Mouse (Mus musculus): Measurements from ENCODE around the gene Alk. TPM values are rescaled to one million over a fixed set of nuclear protein-coding genes. Genes with fewer than 3 reads are reported as not detected.

The Alk gene
- polyA plus RNA-seq, 1 experiment from 2014 or later, result 0.61 TPM

GRCm38 (mm10) chr17:71997680-71998079 lies 606.7 kb downstream of the Alk start:
- H3K9ac ChIP-seq (ENCODE audit: low read length), result no peak overlapping the region
- H3K4me1 ChIP-seq (replicated peaks; ENCODE audit: control insufficient read depth, insufficient read depth), result no peaks in the 10 kb centered on the region
- no peaks in the 10 kb centered on the region for H3K9me3 ChIP-seq (ENCODE audit: control insufficient read depth, low read length)
- DNase-seq (ENCODE audit: low spot score) (no peak), ATAC-seq (ENCODE audit: low FRiP score, low TSS enrichment) (no peak)
- WGBS, result 41% methylated on average over 3 of the region's 3 CpGs
- no peaks in the 10 kb centered on the region for H3K36me3 ChIP-seq (ENCODE audit: control insufficient read depth, insufficient read depth, low read length)
- TF ChIP-seq EP300 (optimal IDR thresholded peaks at IDR 0.05) (no peak), CTCF (IDR thresholded peaks at IDR 0.05; ENCODE audit: low read depth) (no peak)
- H3K27ac ChIP-seq (replicated peaks), result no peak overlapping the region
- H3K27me3 ChIP-seq (ENCODE audit: control insufficient read depth, insufficient read depth, low read length), result no peaks in the 10 kb centered on the region
- no peak overlapping the region for H3K4me2 ChIP-seq (replicated peaks; ENCODE audit: low read depth)
- H3K4me3 ChIP-seq (ENCODE audit: low read depth, low read length), result no peak overlapping the region

GRCm38 (mm10) chr17:71995539-71995938 lies 608.9 kb downstream of the Alk start:
- no peak for DNase-seq (ENCODE audit: low spot score)
- WGBS, result 74% methylated on average over 3 of the region's 3 CpGs
- Histone ChIP-seq H3K4me3 (ENCODE audit: low read depth, low read length) (no peak overlapping the region), H3K9me3 (ENCODE audit: control insufficient read depth, low read length) (no peaks in the 10 kb centered on the region), H3K36me3 (ENCODE audit: control insufficient read depth, insufficient read depth, low read length) (no peaks in the 10 kb centered on the region), H3K4me2 (replicated peaks; ENCODE audit: low read depth) (no peak overlapping the region), H3K4me1 (replicated peaks; ENCODE audit: control insufficient read depth, insufficient read depth) (no peaks in the 10 kb centered on the region), H3K27ac (replicated peaks) (no peak overlapping the region), H3K9ac (ENCODE audit: low read length) (no peak overlapping the region), H3K27me3 (ENCODE audit: control insufficient read depth, insufficient read depth, low read length) (no peaks in the 10 kb centered on the region)
- no peak for ATAC-seq (ENCODE audit: low FRiP score, low TSS enrichment)
- no peak for TF ChIP-seq EP300 (optimal IDR thresholded peaks at IDR 0.05)
- no peak for TF ChIP-seq CTCF (IDR thresholded peaks at IDR 0.05; ENCODE audit: low read depth)

GRCm38 (mm10) chr17:71994144-71994543 lies 610.3 kb downstream of the Alk start:
- no peak overlapping the region for H3K4me3 ChIP-seq (ENCODE audit: low read depth, low read length)
- H3K4me2 ChIP-seq (replicated peaks; ENCODE audit: low read depth), result no peak overlapping the region
- TF ChIP-seq CTCF (IDR thresholded peaks at IDR 0.05; ENCODE audit: low read depth) (no peak), EP300 (optimal IDR thresholded peaks at IDR 0.05) (no peak)
- no peak for ATAC-seq (ENCODE audit: low FRiP score, low TSS enrichment)
- no peaks in the 10 kb centered on the region for H3K4me1 ChIP-seq (replicated peaks; ENCODE audit: control insufficient read depth, insufficient read depth)
- no peak for DNase-seq (ENCODE audit: low spot score)
- no peaks in the 10 kb centered on the region for H3K9me3 ChIP-seq (ENCODE audit: control insufficient read depth, low read length)
- H3K9ac ChIP-seq (ENCODE audit: low read length), result no peak overlapping the region
- H3K36me3 ChIP-seq (ENCODE audit: control insufficient read depth, insufficient read depth, low read length), result no peaks in the 10 kb centered on the region
- WGBS, result 79% methylated on average over 1 of the region's 1 CpGs
- no peak overlapping the region for H3K27ac ChIP-seq (replicated peaks)
- H3K27me3 ChIP-seq (ENCODE audit: control insufficient read depth, insufficient read depth, low read length), result no peaks in the 10 kb centered on the region

- Histone ChIP-seq H3K27me3 (ENCODE audit: control insufficient read depth, insufficient read depth, low read length) (no peaks in the 10 kb centered on the region), H3K36me3 (ENCODE audit: control insufficient read depth, insufficient read depth, low read length) (no peaks in the 10 kb centered on the region), H3K4me2 (replicated peaks; ENCODE audit: low read depth) (no peak overlapping the region), H3K9me3 (ENCODE audit: control insufficient read depth, low read length) (no peaks in the 10 kb centered on the region), H3K4me3 (ENCODE audit: low read depth, low read length) (no peak overlapping the region), H3K27ac (replicated peaks) (no peak overlapping the region), H3K4me1 (replicated peaks; ENCODE audit: control insufficient read depth, insufficient read depth) (no peaks in the 10 kb centered on the region), H3K9ac (ENCODE audit: low read length) (no peak overlapping the region)
- TF ChIP-seq CTCF (IDR thresholded peaks at IDR 0.05; ENCODE audit: low read depth) (no peak), EP300 (optimal IDR thresholded peaks at IDR 0.05) (no peak)
- WGBS, result 92% methylated on average over 2 of the region's 2 CpGs
- ATAC-seq (ENCODE audit: low FRiP score, low TSS enrichment), result no peak
- DNase-seq (ENCODE audit: low spot score), result no peak
Measured at GRCm38 (mm10) chr17:71993011-71993410, 611.4 kb downstream of the Alk start.

- WGBS, result 68% methylated on average over 3 of the region's 3 CpGs
- TF ChIP-seq EP300 (optimal IDR thresholded peaks at IDR 0.05) (no peak), CTCF (IDR thresholded peaks at IDR 0.05; ENCODE audit: low read depth) (no peak)
- H3K9ac ChIP-seq (ENCODE audit: low read length), result no peak overlapping the region
- H3K4me1 ChIP-seq (replicated peaks; ENCODE audit: control insufficient read depth, insufficient read depth), result no peaks in the 10 kb centered on the region
- H3K4me3 ChIP-seq (ENCODE audit: low read depth, low read length), result no peak overlapping the region
- H3K27ac ChIP-seq (replicated peaks), result no peak overlapping the region
- no peak for DNase-seq (ENCODE audit: low spot score)
- no peak for ATAC-seq (ENCODE audit: low FRiP score, low TSS enrichment)
- no peaks in the 10 kb centered on the region for H3K9me3 ChIP-seq (ENCODE audit: control insufficient read depth, low read length)
- no peaks in the 10 kb centered on the region for H3K36me3 ChIP-seq (ENCODE audit: control insufficient read depth, insufficient read depth, low read length)
- H3K27me3 ChIP-seq (ENCODE audit: control insufficient read depth, insufficient read depth, low read length), result no peaks in the 10 kb centered on the region
- H3K4me2 ChIP-seq (replicated peaks; ENCODE audit: low read depth), result no peak overlapping the region
Measured at GRCm38 (mm10) chr17:71991260-71991659, 613.2 kb downstream of the Alk start.

DNA sequence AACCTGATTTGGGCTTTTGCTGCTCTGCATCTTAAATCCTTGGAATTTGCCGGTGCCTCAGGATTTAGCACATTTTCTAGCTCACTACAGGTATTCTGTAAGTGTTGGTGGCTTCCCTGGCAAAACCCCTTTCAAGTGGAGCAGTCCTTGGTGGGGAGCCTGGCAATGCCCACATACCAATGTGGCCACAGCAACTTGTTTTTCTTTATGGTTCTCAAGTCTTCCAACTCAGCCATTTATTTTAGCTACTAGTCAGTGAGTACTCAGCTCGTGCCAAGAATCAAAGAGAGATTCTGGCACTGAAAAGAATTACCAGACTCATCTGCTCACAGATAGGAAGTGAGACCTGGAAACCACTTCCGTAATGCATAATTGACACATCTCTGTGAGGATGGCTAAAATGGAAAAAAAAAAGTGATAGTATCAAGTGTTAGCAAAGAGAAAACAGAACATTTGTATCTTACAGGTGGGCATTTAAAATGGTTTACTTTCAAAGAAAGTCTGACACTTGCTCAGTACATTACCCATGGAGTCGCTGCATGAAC lies 614.2 kb downstream of the Alk start:
- no peak overlapping the region for H3K4me2 ChIP-seq (replicated peaks; ENCODE audit: low read depth)
- H3K36me3 ChIP-seq (ENCODE audit: control insufficient read depth, insufficient read depth, low read length), result no peaks in the 10 kb centered on the region
- no peak overlapping the region for H3K9ac ChIP-seq (ENCODE audit: low read length)
- no peaks in the 10 kb centered on the region for H3K27me3 ChIP-seq (ENCODE audit: control insufficient read depth, insufficient read depth, low read length)
- H3K27ac ChIP-seq (replicated peaks), result no peak overlapping the region
- TF ChIP-seq EP300 (optimal IDR thresholded peaks at IDR 0.05) (no peak), CTCF (IDR thresholded peaks at IDR 0.05; ENCODE audit: low read depth) (no peak)
- ATAC-seq (ENCODE audit: low FRiP score, low TSS enrichment), result no peak
- H3K4me1 ChIP-seq (replicated peaks; ENCODE audit: control insufficient read depth, insufficient read depth), result no peaks in the 10 kb centered on the region
- no peak for DNase-seq (ENCODE audit: low spot score)
- H3K9me3 ChIP-seq (ENCODE audit: control insufficient read depth, low read length), result no peaks in the 10 kb centered on the region
- H3K4me3 ChIP-seq (ENCODE audit: low read depth, low read length), result no peak overlapping the region
- 74% methylated on average over 4 of the region's 4 CpGs for WGBS
